Mouse (Mus musculus) cortical plate, adult 2 months (tissue): ENCODE results near the gene Zkscan17.

Experiments
- CTCF ChIP-seq: fragments of 200-500 bp; IDR thresholded peaks from 2 replicates; pipeline ENCODE4 v1.5.1; 2011; ENCODE audit warnings: mild to moderate bottlenecking, control low read depth, low read length; ENCODE audit not compliant: insufficient read depth; ENCODE audit errors: extremely low read depth
- POLR2A ChIP-seq: fragments of 200-500 bp; IDR thresholded peaks from 2 replicates; pipeline ENCODE4 v1.6.1; 2011; ENCODE audit warnings: mild to moderate bottlenecking, low read length, control low read depth; ENCODE audit not compliant: insufficient read depth; ENCODE audit errors: extremely low read depth

- TF ChIP-seq CTCF (no peak), POLR2A (no peak)
Observed at GRCm38 (mm10) chr11:59486222-59486621, 40.3 kb downstream of the Zkscan17 start.
